Mouse (Mus musculus) layer of hippocampus, adult 11-12 months (tissue): Measurements from ENCODE around the gene Vpreb3.
A peak's percentile ranks its signal among the peaks of the same experiment; 100 is the strongest.

Experiments used
- DNase-seq: peaks from one replicate; pipeline ENCODE4 v3.0.0; 2022; ENCODE audit warnings: low spot score

Gene Vpreb3

GRCm38 (mm10) chr10:75975216-75975615, 32.4 kb downstream of the Vpreb3 start:
- DNase-seq = no peak

GRCm38 (mm10) chr10:75978119-75978834, 35.4 kb downstream of the Vpreb3 start:
- DNase-seq = no peak

- no peak for DNase-seq
Measured at GRCm38 (mm10) chr10:75978835-75979157, 35.9 kb downstream of the Vpreb3 start.

GRCm38 (mm10) chr10:75979432-75979831, 36.6 kb downstream of the Vpreb3 start:
- DNase-seq = no peak

GRCm38 (mm10) chr10:75990430-75991042, 47.7 kb downstream of the Vpreb3 start:
- DNase-seq = no peak

GRCm38 (mm10) chr10:75993616-75994240, 50.9 kb downstream of the Vpreb3 start:
- DNase-seq = no peak

GRCm38 (mm10) chr10:75994531-75995210, 51.8 kb downstream of the Vpreb3 start:
- peak; percentile 20 for DNase-seq

GRCm38 (mm10) chr10:75995463-75995862, 52.6 kb downstream of the Vpreb3 start:
- no peak for DNase-seq

GRCm38 (mm10) chr10:75996315-75996714, 53.5 kb downstream of the Vpreb3 start:
- DNase-seq = no peak
